Mouse (Mus musculus) stomach, postnatal 0 days (tissue): ENCODE results near the gene Dcbld2.

Source experiments
- CTCF ChIP-seq: IDR thresholded peaks from 2 replicates; pipeline ENCODE4 v1.5.1; 2016; ENCODE audit warnings: antibody characterized with exemption, low read depth, mild to moderate bottlenecking, moderate library complexity
- EP300 ChIP-seq: optimal IDR thresholded peaks from 2 replicates; pipeline ENCODE3; 2016; ENCODE audit warnings: antibody characterized with exemption

DNA sequence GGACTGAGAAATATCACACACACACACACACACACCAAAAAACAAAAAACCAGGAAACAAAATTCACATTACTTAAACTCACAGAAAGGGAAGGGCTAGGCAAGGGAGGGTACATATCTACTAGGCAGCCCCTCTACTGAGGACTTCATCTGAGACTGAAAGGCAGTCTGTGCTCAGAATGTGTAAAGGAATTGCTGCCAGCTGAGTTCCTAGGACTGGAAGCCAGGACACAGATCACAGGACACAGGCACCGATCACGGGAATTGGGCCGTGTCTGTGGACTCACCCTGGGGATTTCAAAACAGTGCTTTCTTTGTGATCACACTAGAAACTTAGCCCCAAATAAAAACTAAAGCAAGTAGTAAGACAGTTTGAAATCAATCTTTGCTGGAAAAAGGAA lies 104.6 kb downstream of the Dcbld2 start:
- TF ChIP-seq CTCF (no peak), EP300 (no peak)
